Mouse (Mus musculus) kidney, postnatal 10 days (tissue): ENCODE results near the gene Tspan17.

ENCODE experiments used
- DNase-seq: peaks from one replicate; pipeline ENCODE4 v3.0.0; 2021; ENCODE audit warnings: mixed read lengths

Tspan17 gene

DNA sequence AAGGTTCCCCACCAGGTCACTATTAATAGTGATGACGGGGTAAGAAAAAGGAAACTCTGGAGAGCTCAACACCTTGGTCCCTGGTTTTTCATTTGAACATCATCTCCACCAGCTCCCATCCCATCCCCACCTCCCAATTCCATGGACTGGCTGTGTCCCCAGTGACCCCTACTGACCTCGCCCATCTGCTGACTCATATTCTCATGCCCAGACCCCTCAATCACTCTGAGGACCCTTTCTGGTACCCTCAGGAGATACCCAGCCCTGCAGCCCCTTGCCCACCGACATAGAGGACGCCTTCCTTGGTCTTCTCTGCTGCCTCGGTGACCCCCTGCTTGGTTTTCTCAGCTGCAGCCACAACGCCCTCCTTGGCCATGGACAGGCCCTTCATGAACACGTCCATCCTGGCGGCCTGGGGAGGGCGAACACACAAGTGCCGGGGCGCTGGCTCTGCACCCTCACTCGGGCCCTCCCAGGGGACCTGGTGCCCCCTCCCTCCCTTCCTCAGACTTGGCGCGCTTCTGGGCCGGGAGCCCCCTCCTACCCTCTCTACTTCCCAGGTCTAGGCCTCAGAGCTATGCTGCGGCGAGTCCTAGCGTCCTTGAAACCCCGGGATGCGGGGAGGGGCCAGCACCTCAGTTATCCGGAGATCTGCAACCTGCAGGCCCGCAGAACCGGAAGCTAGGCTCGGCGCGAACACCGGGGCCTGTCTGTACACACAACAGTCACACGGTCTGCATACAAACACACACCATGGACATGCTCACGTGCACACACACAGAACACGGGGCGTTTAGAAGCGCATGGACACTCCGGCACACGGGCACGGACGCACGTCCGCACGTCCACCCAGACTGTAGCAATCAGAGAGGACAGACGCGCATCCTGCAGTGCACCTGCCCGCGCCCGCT, 23.6 kb upstream of the Tspan17 start:
- no peak for DNase-seq

DNA sequence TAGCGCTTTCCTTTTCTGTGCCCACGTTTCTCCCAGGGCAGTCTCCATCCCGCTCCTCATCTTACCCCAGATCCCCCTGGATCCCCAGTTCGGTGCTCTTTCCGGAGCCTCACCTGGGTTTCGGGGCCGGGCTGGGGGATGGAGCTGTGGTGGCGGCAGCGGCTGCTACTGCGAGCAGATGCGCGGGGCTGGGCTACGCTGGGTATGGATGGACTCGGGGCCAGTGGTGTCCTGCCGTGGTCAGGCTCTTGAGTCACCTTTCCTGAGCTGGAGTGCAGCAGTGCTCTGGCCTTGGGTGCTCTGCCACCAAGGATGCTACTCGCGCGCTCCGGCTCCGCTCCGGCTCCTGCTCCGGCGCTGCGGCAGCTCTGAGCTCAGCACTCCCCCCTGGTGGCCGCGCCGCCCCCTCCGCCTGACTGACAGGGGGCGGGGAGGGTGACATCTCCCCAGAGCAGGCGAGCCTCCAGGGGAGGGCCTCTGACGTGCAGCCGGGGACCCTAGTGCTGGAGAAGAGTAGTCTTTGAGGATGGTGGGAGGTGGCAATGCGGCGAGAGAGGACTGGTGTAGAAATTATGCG, 22.9 kb upstream of the Tspan17 start, which contains the start of gene Sncb:
Gene Sncb, minus strand, starts transcription at position 404 of the 577 bp plus-strand sequence.
- peak; percentile 70 for DNase-seq

DNA sequence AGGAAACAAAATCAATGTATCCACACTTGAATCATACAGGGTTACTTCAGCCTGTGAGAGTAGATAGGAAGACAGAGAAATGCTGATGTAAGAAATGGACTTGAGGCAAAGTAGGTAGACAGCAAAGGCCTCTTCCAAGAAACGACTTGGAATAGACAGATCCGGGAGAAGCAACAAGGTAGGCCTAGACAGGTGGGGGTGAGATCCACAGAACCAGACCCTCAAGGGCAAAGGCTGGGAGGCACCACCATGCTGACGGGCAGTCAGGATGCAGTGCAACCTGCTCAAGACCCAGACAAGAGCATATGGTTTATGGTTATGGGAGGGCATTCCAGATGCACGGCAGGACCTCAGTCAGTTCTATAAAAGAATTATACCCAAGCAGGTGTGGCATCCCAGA, 22.2 kb upstream of the Tspan17 start:
- no peak for DNase-seq

DNA sequence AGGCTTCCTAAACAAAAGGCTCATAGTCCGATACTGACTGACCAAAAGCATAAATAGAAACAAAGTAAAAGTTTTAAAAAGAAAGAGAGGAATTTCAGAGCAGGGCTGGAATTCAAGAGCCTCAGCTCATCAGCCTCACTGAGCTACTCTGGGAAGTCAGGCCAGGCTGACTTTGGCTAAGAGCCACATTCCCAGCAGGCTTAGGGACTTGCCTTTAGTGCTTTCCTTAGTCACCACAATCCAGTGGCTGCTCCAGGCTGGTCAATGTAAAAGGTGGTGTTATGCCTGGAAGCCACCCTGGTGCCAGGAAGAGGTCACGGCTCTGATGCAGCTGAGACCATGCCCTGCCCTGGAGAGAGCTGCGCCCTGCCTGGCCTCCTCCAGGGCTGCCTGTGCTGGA, 8.6 kb upstream of the Tspan17 start:
- DNase-seq, result peak; percentile 65

DNA sequence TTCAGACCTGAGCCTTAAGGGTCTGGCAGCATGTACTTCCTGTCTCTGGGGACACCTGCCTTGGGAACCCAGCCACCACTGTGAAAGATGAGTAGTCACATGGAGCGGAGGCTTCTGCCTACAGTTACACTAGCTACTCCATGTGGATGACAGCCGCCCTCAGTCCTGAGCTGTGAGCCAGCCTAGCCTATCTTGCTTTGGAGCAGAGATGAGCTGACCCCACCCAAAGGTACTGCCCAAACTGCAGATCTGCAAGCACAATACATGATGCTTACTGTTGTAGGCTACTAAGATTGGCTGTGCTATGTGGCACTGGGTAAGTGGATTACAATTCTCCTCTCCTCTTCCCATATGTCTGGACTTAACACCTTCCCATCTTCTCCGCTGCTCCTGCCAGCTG, 8.1 kb upstream of the Tspan17 start:
- no peak for DNase-seq

DNA sequence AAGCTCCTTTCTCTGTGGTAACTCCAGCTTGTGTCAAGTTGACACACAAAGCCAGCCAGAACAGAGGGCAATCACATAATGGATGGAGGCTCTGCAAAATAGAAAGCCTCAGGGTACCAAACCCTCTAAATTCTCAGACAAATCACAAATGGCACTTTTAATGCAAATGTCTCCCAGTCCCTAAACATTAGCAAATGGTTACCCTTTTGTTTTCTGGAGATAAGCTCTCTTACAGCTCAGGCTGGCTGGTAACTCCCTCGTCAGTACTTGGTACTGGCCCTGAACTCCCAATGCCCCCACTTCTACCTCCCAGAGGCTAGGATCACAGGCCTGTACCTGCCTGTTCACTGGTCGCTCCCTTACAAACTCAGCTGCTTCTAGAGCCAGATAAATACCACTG, 5.9 kb upstream of the Tspan17 start:
- DNase-seq, result no peak

DNA sequence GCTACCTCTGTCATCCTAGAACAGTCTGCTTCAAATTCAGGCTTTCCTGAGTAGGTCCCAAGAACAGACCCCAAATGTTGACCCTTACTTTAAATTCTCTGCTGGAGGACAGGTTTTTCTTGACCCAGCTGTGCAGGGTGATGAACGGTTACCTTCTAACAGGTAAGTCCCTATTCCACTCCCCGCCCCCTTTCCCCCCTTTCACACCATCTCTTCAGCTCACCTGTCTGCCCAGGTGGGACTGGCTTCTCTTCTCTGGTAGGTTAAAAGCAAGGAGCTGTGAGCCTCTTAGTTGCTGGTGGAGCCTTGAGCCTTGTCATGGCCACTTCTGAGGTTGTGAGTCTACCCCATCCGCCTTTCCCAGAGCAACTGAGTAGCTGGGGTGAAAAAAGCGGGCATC, 5.5 kb upstream of the Tspan17 start, which contains the start of gene Eif4e1b:
Gene Eif4e1b, plus strand, starts transcription at position 301 of the 400 bp plus-strand sequence.
- no peak for DNase-seq

DNA sequence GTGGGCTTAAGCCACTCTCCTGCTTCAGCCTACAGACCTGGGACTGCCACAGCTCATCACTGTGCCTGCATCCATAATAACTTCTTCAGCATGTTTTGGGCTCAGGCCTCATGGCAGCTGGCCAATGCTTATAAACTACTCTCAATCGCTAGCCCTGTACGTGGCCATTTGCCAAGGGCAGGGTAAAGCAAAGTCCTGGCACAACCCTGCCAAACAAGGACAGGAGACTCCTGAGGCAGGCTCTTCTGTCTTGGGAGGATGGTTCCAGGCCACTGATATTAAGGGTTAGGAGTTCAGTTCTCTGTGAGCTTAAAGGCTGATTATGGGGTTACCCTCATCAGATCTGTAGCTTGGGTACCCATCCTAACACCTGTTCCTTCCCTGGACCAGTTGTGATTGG, 1.6 kb upstream of the Tspan17 start:
- DNase-seq, result peak; percentile 57

DNA sequence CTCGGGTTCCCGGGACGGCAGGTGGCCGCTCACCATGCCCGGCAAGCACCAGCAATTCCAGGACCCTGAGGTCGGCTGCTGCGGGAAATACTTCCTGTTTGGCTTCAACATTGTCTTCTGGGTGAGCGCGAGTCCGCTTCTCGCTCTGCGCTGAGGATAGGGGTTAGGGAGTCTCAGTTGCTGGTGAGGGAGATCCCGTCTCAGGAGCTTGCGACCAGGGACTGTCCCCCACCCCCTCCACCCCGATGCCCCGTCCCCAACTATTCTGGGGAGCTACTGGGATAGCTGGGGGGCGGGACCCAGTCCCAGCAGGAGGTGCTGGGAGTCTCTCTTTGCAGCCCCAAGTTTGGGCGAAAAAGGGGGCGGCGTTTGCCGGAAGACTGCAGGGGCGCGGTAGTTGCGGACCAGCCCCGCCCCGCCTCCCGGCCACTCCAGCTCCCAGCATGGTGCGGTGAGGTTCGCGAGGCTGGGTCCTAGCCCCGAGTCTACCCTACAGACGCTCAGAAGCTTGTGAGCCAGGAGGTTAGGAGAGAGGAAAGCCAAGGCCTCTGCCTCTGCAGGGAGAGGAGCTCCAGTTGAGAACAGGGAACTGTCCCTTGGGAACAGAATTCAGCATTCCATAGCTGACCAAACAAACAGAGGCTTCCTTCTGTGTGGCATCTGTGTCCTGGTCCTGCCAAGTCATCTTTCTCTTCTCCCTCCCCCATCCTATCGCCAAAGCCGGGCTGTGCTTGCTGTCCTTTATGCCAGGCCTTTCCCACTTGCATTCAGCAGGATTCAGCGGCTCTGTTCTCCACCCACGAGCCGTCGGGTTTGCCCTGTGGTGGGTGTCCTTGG, 602 bp downstream of the Tspan17 start:
- peak; percentile 76 for DNase-seq

DNA sequence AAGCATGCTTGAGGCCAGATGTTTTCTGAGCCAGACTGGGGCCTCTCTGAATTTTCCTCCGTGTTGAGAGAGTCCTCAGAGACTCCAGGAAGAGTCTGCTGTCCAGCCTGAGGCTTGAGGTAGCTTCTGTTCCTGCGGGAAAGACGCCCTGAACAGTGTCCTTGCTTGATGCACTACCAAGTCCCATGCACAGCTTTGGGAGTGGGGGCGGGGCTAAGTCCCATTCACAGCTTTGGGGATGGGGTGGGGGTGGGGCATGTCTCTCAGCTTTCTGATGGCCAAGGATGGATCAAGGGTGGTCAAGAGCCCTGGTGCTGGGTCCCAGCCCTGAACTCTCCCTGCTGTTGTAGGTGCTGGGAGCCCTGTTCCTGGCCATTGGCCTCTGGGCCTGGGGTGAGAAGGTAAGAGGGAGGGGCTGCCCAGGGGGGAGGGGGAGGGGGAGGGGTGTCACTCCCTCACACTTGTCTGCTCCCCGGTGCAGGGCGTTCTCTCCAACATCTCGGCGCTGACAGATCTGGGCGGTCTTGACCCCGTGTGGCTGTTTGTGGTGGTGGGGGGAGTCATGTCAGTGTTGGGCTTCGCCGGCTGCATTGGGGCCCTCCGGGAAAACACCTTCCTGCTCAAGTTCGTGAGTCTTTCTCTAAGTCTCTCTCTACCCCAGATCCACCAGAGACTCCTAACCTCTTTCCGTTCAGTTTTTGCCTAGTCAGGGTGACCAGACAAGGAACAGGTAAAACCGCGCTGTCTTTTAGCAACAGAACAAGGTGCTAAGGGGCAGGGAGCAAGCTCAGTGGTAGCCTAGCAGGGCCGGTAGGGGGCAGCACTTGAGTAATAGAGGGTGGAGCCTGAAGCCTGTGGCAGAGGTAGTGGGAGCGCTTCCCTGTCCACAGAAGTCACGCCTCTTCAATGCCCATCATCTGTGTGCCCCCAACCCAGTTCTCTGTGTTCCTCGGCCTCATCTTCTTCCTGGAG, 3.4 kb downstream of the Tspan17 start:
- peak; percentile 29 for DNase-seq

DNA sequence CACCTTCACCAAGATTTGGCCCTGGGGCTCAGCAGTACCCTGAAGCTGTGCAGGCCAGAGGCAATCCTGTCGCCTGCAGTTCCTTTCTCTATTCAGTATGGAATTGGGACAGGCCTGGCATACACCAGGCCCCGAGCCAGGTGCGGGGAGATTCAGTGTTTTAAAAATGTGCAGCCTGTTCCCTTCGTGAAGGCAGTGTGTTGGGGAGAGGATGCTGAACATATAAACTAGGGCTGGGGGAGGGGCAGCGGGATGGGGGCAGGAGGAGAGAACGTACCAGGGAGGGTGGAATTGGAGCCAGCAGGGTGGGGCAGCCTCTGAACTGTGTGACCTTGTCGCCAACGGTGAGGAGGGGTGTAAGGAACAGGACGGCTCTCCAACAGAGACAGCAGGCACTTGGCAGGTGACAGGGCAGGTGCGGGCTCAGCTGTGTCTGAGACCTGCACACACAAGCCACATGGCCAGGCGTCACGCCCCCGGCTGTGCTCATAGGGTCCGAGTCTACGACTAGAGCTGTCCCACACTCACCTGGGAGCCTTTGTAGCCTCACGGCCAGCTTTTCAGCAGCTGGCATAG, 4.9 kb downstream of the Tspan17 start:
- DNase-seq, result no peak

DNA sequence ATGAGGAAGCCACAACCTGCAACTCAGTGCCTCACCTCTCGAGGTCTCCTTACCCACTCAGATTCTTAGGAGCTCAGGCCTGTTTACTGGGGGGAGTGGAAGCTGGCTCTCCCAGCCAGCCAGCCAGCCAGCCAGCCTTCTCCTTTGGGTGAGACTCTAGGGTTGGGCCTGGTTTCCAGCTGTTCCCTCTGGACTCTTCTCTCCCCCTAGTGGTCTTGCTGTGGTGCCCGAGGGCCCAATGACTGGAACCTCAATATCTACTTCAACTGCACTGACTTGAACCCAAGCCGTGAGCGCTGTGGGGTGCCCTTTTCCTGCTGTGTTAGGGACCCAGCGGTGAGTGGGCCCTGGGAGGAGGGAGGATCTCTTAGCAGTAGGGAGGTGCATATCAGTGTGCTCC, 5.7 kb downstream of the Tspan17 start:
- DNase-seq, result peak; percentile 17

DNA sequence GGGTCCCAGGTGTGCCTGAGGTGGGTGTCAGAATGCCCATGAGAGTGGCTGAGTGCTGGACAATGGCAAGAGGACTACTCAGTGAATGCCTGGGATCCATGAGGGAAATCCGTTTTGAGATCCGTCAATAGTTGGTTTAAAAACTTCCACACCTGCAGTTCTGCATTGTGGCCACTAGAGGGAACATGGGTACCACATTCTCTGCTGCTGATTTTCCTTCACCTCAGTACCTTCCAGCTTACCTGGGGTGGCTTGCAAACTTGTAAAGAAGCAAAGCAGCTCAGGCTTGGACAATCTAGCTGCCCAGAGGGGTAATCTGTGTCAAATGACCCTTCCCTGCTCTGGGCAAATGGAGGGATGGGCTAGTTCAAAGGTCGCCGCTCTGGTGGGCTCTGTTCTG, 8.2 kb downstream of the Tspan17 start:
- peak; percentile 50 for DNase-seq

DNA sequence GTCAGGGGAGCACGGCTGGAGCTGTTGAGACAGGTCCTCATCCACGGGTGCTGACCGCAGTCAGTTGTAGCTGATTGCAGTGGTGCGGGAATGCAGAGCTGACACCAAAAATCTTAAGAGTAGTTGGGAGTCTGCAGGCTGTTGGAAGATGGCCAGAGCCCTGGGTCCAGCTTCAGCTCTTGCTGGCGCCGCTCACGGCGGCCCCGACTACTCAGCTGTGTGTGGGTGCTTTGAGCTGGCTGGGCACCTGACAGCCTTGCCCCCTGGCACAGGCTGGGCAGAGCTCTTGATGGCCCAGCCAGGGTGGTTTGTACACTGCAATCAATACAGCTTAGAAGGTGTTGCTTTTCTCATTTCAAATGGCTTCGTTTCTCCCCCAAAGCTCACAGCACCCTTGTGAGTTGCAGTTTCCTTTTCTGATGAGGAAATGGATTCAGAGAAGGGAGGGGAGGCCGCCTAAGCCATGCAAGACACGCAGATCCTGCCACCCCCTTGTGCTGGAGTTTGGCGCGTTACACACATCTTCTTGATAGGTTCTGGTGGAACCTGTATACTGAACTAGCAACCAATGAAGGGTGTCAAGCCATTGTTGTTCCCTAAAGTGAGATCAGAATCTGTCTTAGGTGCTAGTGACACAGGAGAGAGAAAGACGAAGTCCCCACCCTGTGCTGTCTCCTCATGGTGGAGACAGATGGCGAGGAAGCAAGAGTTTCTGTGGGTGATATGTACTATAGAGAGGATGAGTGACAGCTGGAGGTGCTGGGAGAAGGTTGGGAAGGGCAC, 8.9 kb downstream of the Tspan17 start:
- DNase-seq, result no peak

DNA sequence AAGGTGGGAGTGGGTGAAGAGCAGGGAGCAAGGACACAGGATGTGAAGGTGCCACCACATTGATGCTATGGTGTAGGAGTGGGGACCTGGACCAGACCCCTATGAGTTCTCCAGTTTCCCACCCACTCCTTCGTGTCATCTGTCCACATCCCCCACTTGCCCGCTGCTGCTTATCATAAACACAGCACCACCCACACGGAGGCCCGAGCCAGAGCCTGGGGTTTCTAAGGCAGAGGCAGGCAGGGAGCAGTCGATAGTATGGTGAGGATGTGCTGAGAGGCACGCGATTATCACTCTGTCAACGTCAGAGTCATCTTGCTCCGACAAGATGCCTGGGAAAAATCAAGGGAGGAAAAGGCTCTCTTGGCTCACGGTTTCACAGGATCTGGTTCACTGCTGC, 9.6 kb downstream of the Tspan17 start:
- DNase-seq, result no peak

DNA sequence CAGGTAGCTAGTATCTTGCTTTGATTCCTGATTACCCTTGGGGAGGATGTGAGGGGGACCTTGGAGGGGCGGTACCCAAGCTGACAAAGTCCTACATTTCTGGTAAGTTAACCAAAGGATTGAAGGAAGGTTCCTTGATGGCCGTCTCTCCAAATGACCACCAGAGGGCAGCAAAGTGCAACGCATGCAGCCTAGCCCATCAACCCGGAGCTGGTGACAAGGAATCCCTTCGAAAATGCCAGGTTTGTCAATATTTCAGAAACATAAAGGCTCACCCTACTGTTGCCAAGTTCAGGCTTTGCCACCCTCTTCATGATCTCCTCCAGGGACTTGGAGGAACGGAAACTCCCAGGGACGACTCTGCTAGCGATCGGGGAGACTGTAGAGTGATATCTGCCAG, 10.5 kb downstream of the Tspan17 start:
- peak; percentile 85 for DNase-seq

DNA sequence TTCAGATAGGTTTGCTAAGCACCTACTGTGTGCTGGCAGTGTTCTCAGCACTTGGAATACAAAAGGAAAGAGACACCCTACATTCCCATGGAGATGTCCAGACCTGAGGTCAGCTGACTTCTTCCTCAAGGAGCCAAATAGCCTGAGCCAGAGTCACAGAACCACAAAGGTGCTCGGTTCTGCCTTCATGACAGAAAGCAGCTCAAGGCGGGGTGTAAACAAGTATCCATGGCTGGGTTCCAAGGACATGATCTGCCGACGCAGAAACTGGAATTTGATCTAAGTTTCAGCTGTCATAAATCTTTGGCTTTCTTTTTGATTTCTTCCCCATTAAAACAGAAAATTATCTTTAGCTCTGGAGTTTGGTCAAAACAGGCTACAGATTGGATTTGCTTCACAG, 11.0 kb downstream of the Tspan17 start:
- DNase-seq, result no peak

DNA sequence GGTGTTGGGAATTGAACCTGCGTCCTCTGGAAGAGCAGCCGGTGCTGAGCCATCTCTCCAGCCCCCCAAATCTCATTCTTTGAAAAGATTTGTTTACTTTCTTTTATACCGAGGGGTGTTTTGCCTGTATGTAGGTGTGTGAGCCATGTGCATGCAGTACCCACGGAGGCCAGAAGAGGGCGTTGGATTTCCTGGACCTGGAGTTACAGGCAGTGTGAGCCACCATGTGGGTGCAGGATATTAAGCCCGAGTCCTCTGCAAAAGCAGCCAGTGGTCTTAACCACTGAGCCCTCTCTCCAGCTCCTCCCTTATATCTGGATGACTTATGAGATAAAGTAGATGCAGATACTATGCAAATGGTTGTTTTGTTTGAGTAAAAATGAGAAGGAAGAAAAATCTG, 13.8 kb downstream of the Tspan17 start:
- DNase-seq, result no peak

DNA sequence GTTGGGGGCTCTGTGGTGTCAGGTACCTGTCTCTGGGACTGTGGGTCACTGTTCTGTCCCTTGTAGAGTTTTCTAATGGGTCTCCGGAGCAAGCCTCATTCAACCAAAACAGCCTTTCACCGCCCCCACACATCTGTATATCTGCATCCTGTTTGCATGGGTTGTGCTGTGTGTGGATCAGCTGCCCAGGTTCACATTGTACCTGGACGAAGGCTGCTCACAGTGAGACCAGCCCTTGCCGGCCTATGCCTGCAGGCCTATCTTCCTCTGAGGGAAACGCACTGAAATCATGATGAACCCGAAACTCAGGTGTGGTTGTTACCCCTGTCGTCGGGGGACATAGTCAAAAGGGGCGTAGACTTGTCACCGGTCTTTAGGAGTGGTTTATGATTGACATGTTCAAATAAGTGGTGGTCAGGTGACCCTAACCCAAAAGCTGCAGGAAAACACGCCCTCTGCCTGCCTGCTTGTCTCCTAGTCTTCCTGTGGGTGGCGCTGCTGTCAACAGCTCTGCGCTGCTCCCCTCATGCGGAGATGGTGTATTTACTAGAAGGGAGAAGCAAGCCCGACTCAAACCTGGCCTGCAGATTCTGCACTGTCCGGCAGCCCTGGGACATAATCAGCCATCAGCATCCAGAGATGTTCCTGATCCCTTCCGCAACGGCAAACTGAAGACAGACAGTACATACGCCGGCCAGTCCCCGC, 16.1 kb downstream of the Tspan17 start:
- no peak for DNase-seq

DNA sequence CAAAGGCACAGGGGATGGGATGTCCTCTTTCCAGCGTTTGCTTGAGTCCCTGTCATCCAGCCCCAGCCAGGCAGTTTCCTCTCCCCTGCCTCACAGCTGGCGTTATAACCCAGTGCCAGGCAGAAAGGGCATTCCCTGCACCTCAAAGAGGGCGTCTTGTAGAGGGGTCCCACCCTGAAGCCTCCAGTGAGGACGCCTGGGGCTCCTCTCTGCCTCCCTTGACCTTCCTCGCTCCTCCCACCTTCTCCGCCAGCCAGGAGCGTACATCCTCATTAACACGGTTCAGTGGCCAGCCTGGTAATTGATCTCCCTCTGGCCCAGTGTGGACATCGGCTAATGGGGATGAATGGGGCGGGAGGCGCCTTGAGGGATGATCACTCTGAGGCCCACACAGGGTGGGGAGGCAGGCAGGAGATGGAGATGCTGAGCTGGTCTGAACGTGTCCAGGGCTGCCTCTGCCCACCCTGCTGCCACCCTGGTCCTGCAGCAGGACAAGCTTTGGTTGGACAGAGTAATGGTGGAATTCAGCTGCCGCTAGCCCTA, 17.3 kb downstream of the Tspan17 start:
- DNase-seq, result no peak
